Mouse (Mus musculus): ENCODE data around the gene Sox15. TPM values are rescaled to one million over a fixed set of nuclear protein-coding genes. Genes with fewer than 3 reads are reported as not detected.

Sox15 gene
- polyA plus RNA-seq, 2 experiments, result 1.5 to 3.0 TPM

GRCm38 (mm10) chr11:69628286-69628685, 26.8 kb upstream of the Sox15 start:
- no peaks in the 10 kb centered on the region for H3K9me3 ChIP-seq (ENCODE audit: control insufficient read depth, low read length)
- H3K4me2 ChIP-seq (replicated peaks; ENCODE audit: low read depth, low read length, severe bottlenecking), result no peak overlapping the region
- H3K36me3 ChIP-seq (ENCODE audit: control insufficient read depth, insufficient read depth, low read length), result no peaks in the 10 kb centered on the region
- ATAC-seq (ENCODE audit: low FRiP score, low read depth) (no peak), DNase-seq (ENCODE audit: low spot score) (peak; percentile 76)
- no peak for TF ChIP-seq POLR2A (IDR thresholded peaks at IDR 0.05; ENCODE audit: borderline replicate concordance, extremely low read depth, insufficient read depth, insufficient read length)
- 37% methylated on average over 6 of the region's 6 CpGs for WGBS
- H3K4me3 ChIP-seq (replicated peaks; ENCODE audit: low read length), result no peak overlapping the region
- no peaks in the 10 kb centered on the region for H3K27me3 ChIP-seq (ENCODE audit: control insufficient read depth, insufficient read depth, low read length)
- H3K27ac ChIP-seq (replicated peaks; ENCODE audit: low read depth, low read length), result no peak overlapping the region
- H3K4me1 ChIP-seq (ENCODE audit: control insufficient read depth, insufficient read depth, low read length), result no peaks in the 10 kb centered on the region
- no peak overlapping the region for H3K9ac ChIP-seq (ENCODE audit: low read depth, low read length, severe bottlenecking)

GRCm38 (mm10) chr11:69629802-69630201, 25.3 kb upstream of the Sox15 start:
- H3K4me3 ChIP-seq (replicated peaks; ENCODE audit: low read length), result no peak overlapping the region
- H3K36me3 ChIP-seq (ENCODE audit: control insufficient read depth, insufficient read depth, low read length), result no peaks in the 10 kb centered on the region
- H3K27me3 ChIP-seq (ENCODE audit: control insufficient read depth, insufficient read depth, low read length), result no peaks in the 10 kb centered on the region
- ATAC-seq (ENCODE audit: low FRiP score, low read depth) (no peak), DNase-seq (ENCODE audit: low spot score) (no peak)
- no peak overlapping the region for H3K27ac ChIP-seq (replicated peaks; ENCODE audit: low read depth, low read length)
- 67% methylated on average over 1 of the region's 1 CpGs for WGBS
- H3K4me2 ChIP-seq (replicated peaks; ENCODE audit: low read depth, low read length, severe bottlenecking), result no peak overlapping the region
- no peaks in the 10 kb centered on the region for H3K9me3 ChIP-seq (ENCODE audit: control insufficient read depth, low read length)
- no peak for TF ChIP-seq POLR2A (IDR thresholded peaks at IDR 0.05; ENCODE audit: borderline replicate concordance, extremely low read depth, insufficient read depth, insufficient read length)
- H3K9ac ChIP-seq (ENCODE audit: low read depth, low read length, severe bottlenecking), result no peak overlapping the region
- peaks cover 5% of the 10 kb centered on the region; the same call in 1 of the 2 replicates for H3K4me1 ChIP-seq (ENCODE audit: control insufficient read depth, insufficient read depth, low read length)

GRCm38 (mm10) chr11:69632284-69633089, 22.6 kb upstream of the Sox15 start, which contains the start of gene Fxr2:
Gene Fxr2 (plus strand): TSS chr11:69632990.
- ATAC-seq (ENCODE audit: low FRiP score, low read depth), result peak; percentile 98
- 1% methylated on average over 25 of the region's 56 CpGs for WGBS
- Histone ChIP-seq H3K27ac (replicated peaks; ENCODE audit: low read depth, low read length) (peak within 1 kb of the TSS; percentile 95), H3K4me3 (replicated peaks; ENCODE audit: low read length) (peak within 1 kb of the TSS; percentile 98), H3K36me3 (ENCODE audit: control insufficient read depth, insufficient read depth, low read length) (peaks cover 9% of the 10 kb centered on the region), H3K4me1 (ENCODE audit: control insufficient read depth, insufficient read depth, low read length) (peaks cover 16% of the 10 kb centered on the region; the same call in 1 of the 2 replicates), H3K9ac (ENCODE audit: low read depth, low read length, severe bottlenecking) (peak within 1 kb of the TSS; percentile 94), H3K4me2 (replicated peaks; ENCODE audit: low read depth, low read length, severe bottlenecking) (peak within 1 kb of the TSS; percentile 77), H3K27me3 (ENCODE audit: control insufficient read depth, insufficient read depth, low read length) (no peaks in the 10 kb centered on the region), H3K9me3 (ENCODE audit: control insufficient read depth, low read length) (no peaks in the 10 kb centered on the region)
- 0 out of 2 replicates have a peak, but pooled peaks have one; percentile 60 for TF ChIP-seq POLR2A (IDR thresholded peaks at IDR 0.05; ENCODE audit: borderline replicate concordance, extremely low read depth, insufficient read depth, insufficient read length)
- DNase-seq (ENCODE audit: low spot score), result peak; percentile 99

GRCm38 (mm10) chr11:69633128-69633866, 21.8 kb upstream of the Sox15 start:
- Histone ChIP-seq H3K4me1 (ENCODE audit: control insufficient read depth, insufficient read depth, low read length) (peaks cover 16% of the 10 kb centered on the region; the same call in 1 of the 2 replicates), H3K36me3 (ENCODE audit: control insufficient read depth, insufficient read depth, low read length) (peaks cover 9% of the 10 kb centered on the region), H3K9ac (ENCODE audit: low read depth, low read length, severe bottlenecking) (peak overlapping the region; percentile 94), H3K4me3 (replicated peaks; ENCODE audit: low read length) (peak overlapping the region; percentile 98), H3K4me2 (replicated peaks; ENCODE audit: low read depth, low read length, severe bottlenecking) (peak overlapping the region; percentile 77), H3K27ac (replicated peaks; ENCODE audit: low read depth, low read length) (peak overlapping the region; percentile 95), H3K9me3 (ENCODE audit: control insufficient read depth, low read length) (no peaks in the 10 kb centered on the region), H3K27me3 (ENCODE audit: control insufficient read depth, insufficient read depth, low read length) (no peaks in the 10 kb centered on the region)
- DNase-seq (ENCODE audit: low spot score), result no peak
- WGBS, result under 1% methylated on average over 40 of the region's 50 CpGs
- TF ChIP-seq POLR2A (IDR thresholded peaks at IDR 0.05; ENCODE audit: borderline replicate concordance, extremely low read depth, insufficient read depth, insufficient read length), result no peak
- ATAC-seq (ENCODE audit: low FRiP score, low read depth), result peak; percentile 51

- Histone ChIP-seq H3K4me2 (replicated peaks; ENCODE audit: low read depth, low read length, severe bottlenecking) (peak overlapping the region; percentile 23; the same call in 1 of the 2 replicates), H3K4me1 (ENCODE audit: control insufficient read depth, insufficient read depth, low read length) (peaks cover 16% of the 10 kb centered on the region; the same call in 1 of the 2 replicates), H3K9ac (ENCODE audit: low read depth, low read length, severe bottlenecking) (no peak overlapping the region), H3K9me3 (ENCODE audit: control insufficient read depth, low read length) (no peaks in the 10 kb centered on the region), H3K27me3 (ENCODE audit: control insufficient read depth, insufficient read depth, low read length) (no peaks in the 10 kb centered on the region), H3K36me3 (ENCODE audit: control insufficient read depth, insufficient read depth, low read length) (peaks cover 26% of the 10 kb centered on the region), H3K27ac (replicated peaks; ENCODE audit: low read depth, low read length) (no peak overlapping the region), H3K4me3 (replicated peaks; ENCODE audit: low read length) (no peak overlapping the region)
- DNase-seq (ENCODE audit: low spot score) (no peak), ATAC-seq (ENCODE audit: low FRiP score, low read depth) (no peak)
- no peak for TF ChIP-seq POLR2A (IDR thresholded peaks at IDR 0.05; ENCODE audit: borderline replicate concordance, extremely low read depth, insufficient read depth, insufficient read length)
- WGBS, result 91% methylated on average over 3 of the region's 3 CpGs
Observed at GRCm38 (mm10) chr11:69635471-69635870, 19.6 kb upstream of the Sox15 start.
